Mouse (Mus musculus) limb, embryonic 13.5 days (tissue): ENCODE data around the gene Exoc6b. TPM values are rescaled to one million over a fixed set of nuclear protein-coding genes. Genes with fewer than 3 reads are reported as not detected.

Source experiments
- ATAC-seq: fragments of 200-750 bp; cut with Nextera tagmentation; 2 replicates; pipeline ENCODE4 v1.8.0; 2017; ENCODE audit warnings: low read depth, moderate number of reproducible peaks, moderate TSS enrichment; ENCODE audit not compliant: low FRiP score
- H3K27ac ChIP-seq: fragments of 300-500 bp; sonication (generic); 2 replicates; pipeline ENCODE4 v1.5.1; 2015; ENCODE audit warnings: inconsistent platforms, mild to moderate bottlenecking, moderate library complexity
- H3K27me3 ChIP-seq: fragments of 300-500 bp; sonication (generic); 2 replicates; pipeline ENCODE4 v1.6.1; 2015; ENCODE audit warnings: mild to moderate bottlenecking, inconsistent platforms
- H3K36me3 ChIP-seq: fragments of 300-500 bp; sonication (generic); 2 replicates; pipeline ENCODE4 v1.6.1; 2015; ENCODE audit warnings: inconsistent platforms, mild to moderate bottlenecking, moderate library complexity
- H3K4me1 ChIP-seq: fragments of 300-500 bp; sonication (generic); 2 replicates; pipeline ENCODE4 v1.6.1; 2015; ENCODE audit warnings: inconsistent platforms
- H3K4me2 ChIP-seq: fragments of 300-500 bp; sonication (generic); replicated peaks from 2 replicates; pipeline ENCODE4 v1.6.1; 2015; ENCODE audit warnings: inconsistent platforms, mild to moderate bottlenecking, moderate library complexity
- H3K4me3 ChIP-seq: fragments of 300-500 bp; sonication (generic); 2 replicates; pipeline ENCODE4 v1.5.1; 2015; ENCODE audit warnings: moderate library complexity, mild to moderate bottlenecking, inconsistent platforms
- H3K9ac ChIP-seq: fragments of 300-500 bp; sonication (generic); 2 replicates; pipeline ENCODE4 v1.6.1; 2015; ENCODE audit warnings: mild to moderate bottlenecking, inconsistent platforms
- H3K9me3 ChIP-seq: fragments of 300-500 bp; sonication (generic); 2 replicates; pipeline ENCODE4 v1.6.1; 2016; ENCODE audit warnings: inconsistent platforms
- WGBS: fragments of 180-500 bp; shearing (Covaris S2); methylation state at CpG from one replicate; pipeline ENCODE4 v1.1.7; 2015; 5-methylcytosine and 5-hydroxymethylcytosine counted together
- polyA plus RNA-seq: library from polyadenylated mRNA; unstranded; fragments of >200 nt; fragmentation: Nextera tagmentation; extraction: Ambion mirVana; gene quantifications from 2 replicates; pipeline ENCODE4 v1.2.1, GENCODE M21; 2015

The Exoc6b gene
- polyA plus RNA-seq, 1 experiment from 2014 or later, result 40.1 TPM

GRCm38 (mm10) chr6:85051109-85051508 lies 18.2 kb downstream of the Exoc6b start:
- H3K36me3 ChIP-seq, result no peaks in the 10 kb centered on the region
- no peak for ATAC-seq
- H3K4me3 ChIP-seq, result no peak overlapping the region
- 80% methylated on average over 4 of the region's 4 CpGs for WGBS
- H3K9me3 ChIP-seq, result no peaks in the 10 kb centered on the region
- H3K4me2 ChIP-seq, result no peak overlapping the region
- H3K27me3 ChIP-seq, result no peaks in the 10 kb centered on the region
- H3K9ac ChIP-seq, result no peak overlapping the region
- peaks cover 4% of the 10 kb centered on the region; the same call in 1 of the 2 replicates for H3K4me1 ChIP-seq
- H3K27ac ChIP-seq, result no peak overlapping the region

DNA sequence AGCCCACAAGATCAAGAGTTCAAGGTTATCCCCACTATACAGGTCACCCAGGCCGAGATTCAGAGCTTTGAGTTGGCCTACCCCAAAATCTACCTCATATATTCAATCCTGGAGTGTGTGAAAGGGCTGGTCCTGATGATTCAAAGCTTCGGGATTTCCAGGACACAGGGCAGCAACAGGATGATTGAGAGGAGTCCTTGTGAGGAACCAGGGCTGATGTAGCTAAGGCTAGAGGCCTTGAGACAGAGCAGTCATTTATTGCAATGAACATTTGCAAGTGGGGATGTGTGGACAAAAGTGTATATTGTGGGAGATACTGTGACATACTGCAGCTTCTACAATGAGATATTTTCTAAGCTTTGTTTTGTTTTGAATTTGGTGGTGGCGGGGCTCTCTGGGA lies 22.8 kb downstream of the Exoc6b start:
- H3K27ac ChIP-seq, result no peak overlapping the region
- H3K9me3 ChIP-seq, result no peaks in the 10 kb centered on the region
- no peak for ATAC-seq
- WGBS, result 89% methylated on average over 3 of the region's 3 CpGs
- H3K4me3 ChIP-seq, result no peak overlapping the region
- H3K4me2 ChIP-seq, result no peak overlapping the region
- H3K9ac ChIP-seq, result no peak overlapping the region
- H3K27me3 ChIP-seq, result no peaks in the 10 kb centered on the region
- H3K4me1 ChIP-seq, result peaks cover 4% of the 10 kb centered on the region; the same call in 1 of the 2 replicates
- H3K36me3 ChIP-seq, result no peaks in the 10 kb centered on the region

DNA sequence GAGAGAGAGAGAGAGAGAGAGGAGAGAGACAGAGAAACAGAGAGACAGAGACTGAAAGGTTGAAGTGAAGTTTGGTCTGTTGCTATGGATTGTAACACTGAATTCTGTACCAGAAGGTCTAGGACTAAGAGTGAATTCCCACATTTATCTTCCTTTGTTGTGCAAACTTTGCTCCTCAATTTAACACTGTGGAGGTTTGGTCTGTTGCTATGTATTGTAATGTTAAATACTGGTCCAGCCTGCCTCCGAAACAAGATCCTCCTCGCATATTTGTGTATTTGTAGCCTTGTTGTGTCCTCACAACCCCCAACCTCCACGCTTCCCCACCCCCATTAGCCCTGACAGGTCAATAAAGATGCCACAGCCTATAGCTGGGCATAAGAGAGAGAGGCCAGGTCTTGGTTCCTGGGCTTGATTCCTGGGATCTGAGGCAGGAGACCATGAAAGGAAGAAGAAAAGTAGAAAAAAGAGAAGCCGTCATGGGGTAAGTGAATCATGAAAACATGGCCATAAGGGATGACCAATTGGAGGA lies 24.6 kb downstream of the Exoc6b start:
- WGBS, result 61% methylated on average over 4 of the region's 4 CpGs

DNA sequence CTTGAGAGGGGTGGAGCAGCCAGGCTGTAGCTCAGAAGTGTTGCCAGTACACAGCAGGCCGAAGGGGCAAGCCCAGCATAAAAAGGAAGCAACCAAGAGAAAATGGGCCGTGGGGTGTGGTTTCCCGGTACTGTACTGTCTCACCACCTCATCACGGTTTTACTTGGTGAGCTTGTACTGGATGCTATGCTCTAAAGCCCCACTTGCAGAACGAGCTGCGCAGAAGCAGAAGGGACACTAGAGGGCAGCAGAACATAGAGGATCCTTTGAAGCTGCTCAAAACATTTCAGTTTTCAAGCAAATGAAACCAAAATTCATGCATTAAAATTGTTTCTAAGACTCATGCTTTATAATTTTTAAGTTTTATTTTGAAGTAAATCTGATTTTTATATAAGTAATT lies 31.6 kb downstream of the Exoc6b start:
- 7% methylated on average over 6 of the region's 6 CpGs for WGBS
- ATAC-seq, result no peak

More for the DNA sequence above, 24.6 kb downstream of the Exoc6b start:
- no peak overlapping the region for H3K4me3 ChIP-seq
- H3K27me3 ChIP-seq, result no peaks in the 10 kb centered on the region
- H3K27ac ChIP-seq, result no peak overlapping the region
- no peak for ATAC-seq
- no peak overlapping the region for H3K4me2 ChIP-seq
- H3K4me1 ChIP-seq, result peaks cover 4% of the 10 kb centered on the region; the same call in 1 of the 2 replicates
- no peaks in the 10 kb centered on the region for H3K36me3 ChIP-seq
- no peaks in the 10 kb centered on the region for H3K9me3 ChIP-seq
- no peak overlapping the region for H3K9ac ChIP-seq

GRCm38 (mm10) chr6:85029671-85030070 lies 39.6 kb downstream of the Exoc6b start:
- H3K4me2 ChIP-seq, result no peak overlapping the region
- no peaks in the 10 kb centered on the region for H3K9me3 ChIP-seq
- H3K36me3 ChIP-seq, result no peaks in the 10 kb centered on the region
- H3K4me3 ChIP-seq, result no peak overlapping the region
- H3K27me3 ChIP-seq, result no peaks in the 10 kb centered on the region
- no peak for ATAC-seq
- 76% methylated on average over 1 of the region's 1 CpGs for WGBS
- H3K4me1 ChIP-seq, result peaks cover 3% of the 10 kb centered on the region
- no peak overlapping the region for H3K27ac ChIP-seq
- no peak overlapping the region for H3K9ac ChIP-seq

More for the DNA sequence above, 31.6 kb downstream of the Exoc6b start:
- Histone ChIP-seq H3K27me3 (no peaks in the 10 kb centered on the region), H3K36me3 (no peaks in the 10 kb centered on the region), H3K4me2 (no peak overlapping the region), H3K4me3 (no peak overlapping the region), H3K27ac (no peak overlapping the region), H3K9ac (no peak overlapping the region), H3K9me3 (no peaks in the 10 kb centered on the region), H3K4me1 (no peaks in the 10 kb centered on the region)

DNA sequence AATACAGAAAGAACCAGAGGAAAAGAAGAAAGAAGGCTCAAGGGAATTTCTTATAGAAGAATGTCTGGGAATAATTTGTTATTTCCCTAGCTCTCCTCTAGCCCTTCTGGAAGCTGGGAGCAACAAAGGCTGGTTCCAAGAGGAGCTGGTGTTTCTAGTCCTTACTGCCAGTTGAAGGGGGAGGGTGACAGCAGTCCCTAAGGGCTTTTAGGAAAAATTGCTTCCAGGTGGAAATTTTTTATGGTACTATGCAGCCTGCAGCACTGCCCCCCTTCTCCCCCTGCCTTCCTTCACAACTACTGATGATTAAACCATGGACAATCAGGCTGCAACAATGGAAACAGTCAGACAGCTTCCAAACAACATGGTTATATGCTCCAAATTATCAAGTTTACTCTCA lies 44.9 kb downstream of the Exoc6b start:
- Histone ChIP-seq H3K4me3 (no peak overlapping the region), H3K36me3 (no peaks in the 10 kb centered on the region), H3K27me3 (no peaks in the 10 kb centered on the region), H3K4me1 (peaks cover 13% of the 10 kb centered on the region), H3K9me3 (no peaks in the 10 kb centered on the region), H3K9ac (no peak overlapping the region), H3K4me2 (no peak overlapping the region), H3K27ac (no peak overlapping the region)
- peak; percentile 61; the same call in 1 of the 2 replicates for ATAC-seq

DNA sequence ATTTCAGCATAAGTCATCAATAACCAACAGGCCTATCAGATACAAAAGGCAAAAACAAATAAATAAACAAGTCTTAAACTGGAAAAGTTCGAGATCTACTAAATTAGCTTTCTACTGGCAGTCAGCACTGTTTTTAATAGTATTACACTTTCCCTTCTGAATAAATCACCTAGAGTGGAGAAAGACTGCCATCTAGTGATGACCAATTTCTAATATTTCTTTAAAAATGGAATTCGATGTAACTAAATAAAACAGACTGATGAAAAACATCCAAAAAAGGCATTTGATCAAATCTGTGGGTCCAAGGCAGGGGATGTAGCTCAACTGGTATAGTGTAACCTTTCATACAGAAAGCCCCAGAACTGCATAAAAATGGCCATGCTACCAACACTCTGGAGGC lies 52.3 kb downstream of the Exoc6b start:
- Histone ChIP-seq H3K36me3 (no peaks in the 10 kb centered on the region), H3K27ac (no peak overlapping the region), H3K9me3 (no peaks in the 10 kb centered on the region), H3K4me1 (no peaks in the 10 kb centered on the region), H3K4me2 (no peak overlapping the region), H3K4me3 (no peak overlapping the region), H3K9ac (no peak overlapping the region), H3K27me3 (no peaks in the 10 kb centered on the region)
- 24% methylated on average over 2 of the region's 2 CpGs for WGBS
- ATAC-seq, result no peak

DNA sequence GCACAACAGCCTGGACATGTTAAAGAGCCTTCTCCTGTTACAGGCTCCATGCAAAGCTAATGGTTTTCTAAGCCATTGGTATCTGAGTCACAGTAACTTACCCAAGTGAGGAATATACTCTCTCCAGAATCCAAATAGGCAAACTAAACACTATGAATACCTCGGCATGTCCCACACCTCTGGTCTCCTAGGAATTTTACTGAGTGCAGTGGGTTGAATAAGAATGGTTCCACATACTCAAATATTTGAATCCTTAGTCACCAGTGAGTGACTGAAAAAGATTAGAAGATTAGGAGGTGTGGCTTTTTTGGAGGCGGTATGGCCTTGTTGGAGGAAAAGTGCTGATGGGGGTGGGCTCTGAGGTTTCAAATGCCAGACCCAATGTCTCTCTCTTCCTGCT lies 55.4 kb downstream of the Exoc6b start:
- Histone ChIP-seq H3K36me3 (no peaks in the 10 kb centered on the region), H3K4me3 (no peak overlapping the region), H3K27ac (no peak overlapping the region), H3K27me3 (no peaks in the 10 kb centered on the region), H3K4me1 (no peaks in the 10 kb centered on the region), H3K9ac (no peak overlapping the region), H3K4me2 (no peak overlapping the region), H3K9me3 (no peaks in the 10 kb centered on the region)
- no peak for ATAC-seq
- 87% methylated on average over 2 of the region's 2 CpGs for WGBS

DNA sequence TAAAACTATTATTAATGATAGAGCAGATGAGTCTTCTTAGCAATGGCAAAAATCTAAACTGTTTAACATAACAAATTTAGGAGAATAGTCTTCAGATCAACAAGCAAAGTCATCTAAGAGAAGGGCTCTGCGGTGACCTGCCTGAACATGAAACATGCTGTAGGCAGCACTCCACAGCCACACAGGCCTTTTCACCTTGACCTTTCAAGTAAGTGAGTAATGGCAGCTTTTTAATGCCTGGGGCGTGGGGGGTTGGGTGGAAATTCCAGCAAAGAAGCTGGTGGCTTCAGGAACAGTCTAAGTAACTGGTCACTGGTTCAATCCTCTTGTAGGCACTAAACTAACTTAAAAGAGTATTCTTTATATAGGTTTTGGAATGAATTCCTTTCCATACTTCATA lies 58.9 kb downstream of the Exoc6b start:
- no peak overlapping the region for H3K9ac ChIP-seq
- WGBS, result 76% methylated on average over 2 of the region's 2 CpGs
- H3K4me1 ChIP-seq, result no peaks in the 10 kb centered on the region
- no peaks in the 10 kb centered on the region for H3K36me3 ChIP-seq
- no peak overlapping the region for H3K27ac ChIP-seq
- no peaks in the 10 kb centered on the region for H3K9me3 ChIP-seq
- no peak for ATAC-seq
- no peak overlapping the region for H3K4me2 ChIP-seq
- no peaks in the 10 kb centered on the region for H3K27me3 ChIP-seq
- H3K4me3 ChIP-seq, result no peak overlapping the region

- no peak for ATAC-seq
- Histone ChIP-seq H3K4me1 (no peaks in the 10 kb centered on the region), H3K4me3 (no peak overlapping the region), H3K27ac (no peak overlapping the region), H3K9ac (no peak overlapping the region), H3K27me3 (no peaks in the 10 kb centered on the region), H3K4me2 (no peak overlapping the region), H3K36me3 (peaks cover 16% of the 10 kb centered on the region; the same call in 1 of the 2 replicates), H3K9me3 (no peaks in the 10 kb centered on the region; the same call in 1 of the 2 replicates)
These were observed 73.9 kb downstream of the Exoc6b start for GRCm38 (mm10) chr6:84995418-84995817.

DNA sequence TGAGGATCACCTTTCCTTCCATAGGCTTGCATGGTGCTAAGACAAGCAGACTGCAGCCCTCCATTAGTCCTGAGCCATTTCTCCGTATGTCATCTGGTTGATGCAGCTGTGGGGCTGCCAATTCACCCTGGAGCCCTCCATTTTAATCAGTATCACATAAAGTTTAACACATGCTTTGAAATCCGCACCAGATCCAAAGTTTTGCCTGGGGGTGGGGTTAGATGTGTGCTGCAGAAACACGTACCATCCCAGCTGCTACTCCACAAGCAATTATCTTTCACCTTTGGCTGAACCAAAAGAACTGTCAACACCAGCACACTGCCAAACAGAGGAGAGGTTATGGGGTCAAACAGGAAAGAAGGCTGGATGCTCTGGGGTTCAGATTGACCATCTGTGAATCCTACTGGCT lies 92.7 kb downstream of the Exoc6b start:
- H3K4me3 ChIP-seq, result no peak overlapping the region
- no peaks in the 10 kb centered on the region for H3K36me3 ChIP-seq
- peak; percentile 76; the same call in 1 of the 2 replicates for ATAC-seq
- H3K9ac ChIP-seq, result no peak overlapping the region
- no peak overlapping the region; the same call in 1 of the 2 replicates for H3K27ac ChIP-seq
- H3K27me3 ChIP-seq, result no peaks in the 10 kb centered on the region
- WGBS, result 10% methylated on average over 3 of the region's 3 CpGs
- no peak overlapping the region for H3K4me2 ChIP-seq
- no peaks in the 10 kb centered on the region for H3K9me3 ChIP-seq
- H3K4me1 ChIP-seq, result peaks cover 14% of the 10 kb centered on the region

DNA sequence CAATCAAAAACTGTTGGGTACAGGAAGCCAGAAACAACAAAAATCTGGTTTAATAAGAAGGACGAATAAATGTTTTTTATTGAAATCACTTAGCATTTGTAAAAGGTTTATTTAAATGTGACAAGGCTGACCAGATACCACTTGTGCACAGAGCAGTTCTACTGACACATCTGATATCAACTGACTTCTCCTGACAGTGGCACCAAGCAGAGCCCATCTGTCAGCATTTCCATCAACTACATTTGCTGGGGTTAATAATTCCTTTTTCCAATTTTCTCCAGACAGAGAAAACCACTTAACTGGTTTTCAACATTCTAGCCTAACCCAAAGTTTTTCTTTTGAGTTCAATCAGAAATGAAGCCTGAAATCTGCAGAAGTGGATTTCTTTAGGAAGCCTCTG lies 100.8 kb downstream of the Exoc6b start:
- Histone ChIP-seq H3K36me3 (no peaks in the 10 kb centered on the region), H3K4me3 (no peak overlapping the region), H3K4me2 (no peak overlapping the region), H3K9ac (no peak overlapping the region), H3K27ac (no peak overlapping the region), H3K4me1 (peaks cover 10% of the 10 kb centered on the region), H3K9me3 (no peaks in the 10 kb centered on the region), H3K27me3 (no peaks in the 10 kb centered on the region)
- ATAC-seq, result no peak
- 45% methylated on average over 1 of the region's 1 CpGs for WGBS

DNA sequence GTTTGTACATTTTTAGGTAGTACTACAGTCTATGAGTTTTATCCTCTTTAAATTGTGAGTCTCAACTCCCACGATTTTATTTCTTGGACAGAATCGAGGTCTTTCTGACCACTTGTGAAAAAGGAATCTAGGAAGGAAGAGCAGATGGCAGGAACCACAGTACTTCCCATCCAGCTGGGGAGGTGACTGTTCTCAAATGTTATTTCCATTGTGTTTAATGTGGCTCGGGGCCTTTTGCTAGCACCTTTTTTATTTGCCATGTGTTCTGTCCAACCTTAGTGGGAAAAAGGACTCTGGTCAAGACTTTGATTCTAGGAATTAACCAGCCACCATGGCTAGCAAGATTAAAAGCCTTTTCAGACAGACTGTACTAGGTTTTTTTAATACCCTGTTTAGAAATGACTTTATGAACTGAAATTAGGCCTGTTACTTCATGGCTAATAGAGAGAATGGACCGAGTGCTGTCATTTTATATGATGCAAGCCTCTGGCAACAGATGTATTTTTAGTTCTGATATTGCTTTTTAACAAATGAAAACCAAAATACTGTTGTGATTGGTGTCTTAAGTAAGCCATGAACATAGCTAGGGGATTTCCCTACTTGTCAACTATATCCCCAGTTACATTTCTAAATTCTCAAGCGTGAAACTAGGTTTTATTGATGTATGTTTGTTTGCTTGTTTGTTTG lies 104.4 kb downstream of the Exoc6b start:
- 52% methylated on average over 5 of the region's 5 CpGs for WGBS
- H3K4me1 ChIP-seq, result peaks cover 17% of the 10 kb centered on the region
- ATAC-seq, result no peak

More for the DNA sequence above, 104.4 kb downstream of the Exoc6b start:
- Histone ChIP-seq H3K9ac (no peak overlapping the region), H3K27me3 (no peaks in the 10 kb centered on the region), H3K36me3 (no peaks in the 10 kb centered on the region), H3K9me3 (no peaks in the 10 kb centered on the region), H3K4me3 (no peak overlapping the region), H3K27ac (no peak overlapping the region), H3K4me2 (no peak overlapping the region)
